Mouse (Mus musculus) CD4-positive helper T cell, adult 2 months (primary cell): ENCODE measurements around the gene Phf12.

Source experiments
- DNase-seq: peaks from one replicate; pipeline ENCODE4 v3.0.0-alpha.2; 2012; ENCODE audit warnings: low read depth, missing footprints, low spot score

The Phf12 gene

DNA sequence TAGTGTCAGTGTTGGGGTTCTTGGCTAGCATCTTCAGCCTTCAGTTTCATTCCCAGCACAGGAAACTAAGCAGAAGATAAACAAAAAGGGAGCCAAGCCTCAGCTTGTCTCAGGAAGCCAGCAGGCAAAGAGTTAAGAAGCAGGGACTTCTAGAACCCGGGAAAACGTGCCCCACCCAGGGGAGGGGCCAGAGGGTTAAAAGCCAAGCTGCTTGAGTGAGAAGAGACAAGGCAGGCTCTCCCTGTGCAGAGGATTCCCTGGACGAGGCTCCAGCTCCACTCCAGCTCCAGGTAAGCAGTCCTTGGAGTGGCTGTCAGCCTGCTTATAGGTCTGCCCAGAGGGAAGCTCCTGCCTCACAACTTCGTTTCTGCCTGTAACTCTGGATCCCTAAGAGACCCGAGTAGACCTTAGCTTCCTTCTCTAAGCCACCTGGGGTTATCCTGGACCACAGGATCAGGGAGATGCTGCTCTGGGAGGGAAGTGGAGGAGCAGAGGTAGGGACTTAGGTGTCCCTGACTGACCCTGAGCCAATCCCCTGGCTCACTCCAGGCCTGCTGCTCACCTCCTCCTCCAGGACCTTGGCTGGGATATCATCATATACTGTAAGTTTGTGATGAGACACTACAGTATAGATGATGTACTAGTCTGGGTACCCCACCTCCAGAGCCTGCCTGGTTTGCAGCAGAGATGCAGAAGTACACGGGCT, 90.0 kb downstream of the Phf12 start:
- no peak for DNase-seq

DNA sequence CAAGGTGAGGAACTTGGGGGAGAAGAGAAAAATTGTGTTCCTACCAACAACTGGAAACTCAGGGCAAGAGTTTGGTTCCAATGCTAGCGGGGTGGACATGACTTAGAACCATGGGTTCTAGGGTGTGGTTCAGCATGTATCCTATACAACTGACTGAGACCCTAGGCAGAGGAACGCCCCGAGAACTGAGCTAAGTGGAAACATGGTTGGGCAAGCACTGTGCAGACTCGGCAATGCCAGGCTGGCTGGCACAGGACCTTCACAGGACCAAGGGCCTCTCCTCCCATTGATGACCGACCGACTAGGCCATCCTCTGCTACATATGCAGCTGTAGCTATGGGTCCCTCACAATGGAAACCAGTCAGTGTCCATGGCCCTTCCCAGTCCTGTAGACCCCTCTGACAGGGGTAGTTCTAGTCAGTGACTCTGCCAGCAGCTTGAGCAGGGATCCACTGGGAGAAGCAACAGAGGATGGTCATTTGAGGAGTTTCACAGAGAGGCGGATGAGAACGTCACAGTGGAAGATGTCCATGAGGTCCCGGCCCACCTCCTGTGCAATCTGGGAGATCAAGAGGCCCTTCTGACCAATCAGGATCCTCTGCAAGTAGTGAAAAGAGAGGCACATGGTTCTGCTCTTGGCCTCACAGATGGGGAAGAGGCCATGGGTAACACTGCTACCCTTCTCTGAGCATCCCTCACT, 91.2 kb downstream of the Phf12 start:
- no peak for DNase-seq

DNA sequence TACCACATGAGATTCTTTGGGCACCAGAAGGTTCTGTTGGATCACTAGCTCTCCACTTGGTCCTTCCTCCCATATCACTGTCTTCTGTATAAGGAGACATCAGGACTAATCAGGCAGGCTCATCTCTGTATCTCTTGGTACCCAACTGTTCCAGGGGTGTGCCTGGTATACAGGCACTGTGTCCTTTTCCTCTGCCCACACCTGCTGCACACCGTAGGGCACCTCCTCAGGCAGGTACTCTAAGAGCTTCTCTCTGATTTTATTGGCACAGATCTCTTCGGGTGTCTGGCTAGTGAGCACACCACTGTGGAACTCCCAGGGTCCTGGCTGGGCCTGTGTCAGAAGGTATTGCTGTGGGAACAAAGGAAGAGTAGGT, 91.7 kb downstream of the Phf12 start:
- DNase-seq = no peak

DNA sequence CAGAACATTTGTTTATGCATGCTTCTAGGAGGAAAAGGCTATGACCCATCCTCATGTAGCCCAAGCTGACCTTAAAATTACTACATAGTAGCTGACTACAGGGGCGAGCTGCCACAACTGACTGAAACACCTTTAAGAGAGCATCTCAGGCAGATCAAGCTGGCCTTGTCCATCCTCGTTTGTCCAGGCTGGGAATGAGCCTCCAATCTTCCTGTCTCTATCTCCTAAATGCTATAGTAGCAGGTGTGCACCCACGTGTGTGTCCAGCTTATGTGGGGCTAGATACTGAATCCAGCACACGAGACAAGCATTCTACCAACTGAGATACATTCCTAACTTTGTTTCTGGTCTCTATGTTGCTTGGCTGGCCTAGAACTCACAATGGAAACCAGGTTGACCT, 92.1 kb downstream of the Phf12 start:
- no peak for DNase-seq
